Mouse (Mus musculus): ENCODE results near the gene Fam8a1. TPM values are rescaled to one million over a fixed set of nuclear protein-coding genes. Genes with fewer than 3 reads are reported as not detected.

Fam8a1 gene
- total and polyA plus RNA-seq, 3 experiments = 8.4 to 16.5 TPM; not detected in 1

GRCm38 (mm10) chr13:46725227-46725626, 55.9 kb downstream of the Fam8a1 start:
- peaks cover 20% of the 10 kb centered on the region in 2 experiments; a peak in 3 of 4 replicates for H3K4me1 ChIP-seq (ENCODE audit: control insufficient read depth in 1 of 2, insufficient read depth in 2 of 2, low read length in 2 of 2)
- H3K4me3 ChIP-seq (ENCODE audit: control insufficient read depth in 1 of 2, insufficient read depth in 1 of 2, low read depth in 2 of 2, low read length in 2 of 2) = peak overlapping the region; percentile 21 to 91
- no peaks in the 10 kb centered on the region for H3K9me3 ChIP-seq (replicated peaks; ENCODE audit: insufficient read depth, low read length)
- no peaks in the 10 kb centered on the region for H3K27me3 ChIP-seq (ENCODE audit: control insufficient read depth in 1 of 2, insufficient read depth in 2 of 2, low read length in 2 of 2)
- peaks cover 58% of the 10 kb centered on the region for H3K79me2 ChIP-seq (ENCODE audit: control insufficient read depth, insufficient read depth, low read length, poor library complexity)
- H3K36me3 ChIP-seq (ENCODE audit: control insufficient read depth in 1 of 2, insufficient read depth in 2 of 2, low read length in 2 of 2) = peaks cover 4 to 44% of the 10 kb centered on the region in 2 experiments; a peak in 3 of 4 replicates
- peak overlapping the region; percentile 96 for H3K9ac ChIP-seq (ENCODE audit: control insufficient read depth, low read depth, low read length, poor library complexity, severe bottlenecking)
- peak; percentile 85 for DNase-seq (ENCODE audit: low read depth, low spot score)
- H3K27ac ChIP-seq (ENCODE audit: control insufficient read depth, low read depth, low read length) = peak overlapping the region; percentile 1; the same call in 1 of the 2 replicates
- TF ChIP-seq ZKSCAN1 (IDR thresholded peaks at IDR 0.05; ENCODE audit: low read depth, low read length) (no peak), EP300 (IDR thresholded peaks at IDR 0.05; ENCODE audit: low read depth in 1 of 2, low read length in 2 of 2) (peak in 1 of 2 experiments; percentile 71; a peak in 1 of 4 replicates), RCOR1 (IDR thresholded peaks at IDR 0.05; ENCODE audit: low read depth, low read length) (no peak), TBP (IDR thresholded peaks at IDR 0.05; ENCODE audit: low read depth, low read length) (peak; percentile 47; the same call in 1 of the 2 replicates), ELF1 (IDR thresholded peaks at IDR 0.05; ENCODE audit: low read depth, low read length) (no peak), CHD1 (IDR thresholded peaks at IDR 0.05; ENCODE audit: low read depth, low read length) (no peak), GATA1 (IDR thresholded peaks at IDR 0.05; ENCODE audit: low read depth, low read length) (0 out of 2 replicates have a peak, but pooled peaks have one; percentile 42), TAL1 (IDR thresholded peaks at IDR 0.05; ENCODE audit: low read length) (no peak), MXI1 (IDR thresholded peaks at IDR 0.05; ENCODE audit: low read depth, low read length) (peak; percentile 69), SIN3A (IDR thresholded peaks at IDR 0.05; ENCODE audit: low read length) (peak; percentile 81), MAFK (IDR thresholded peaks at IDR 0.05; ENCODE audit: borderline replicate concordance, low read depth, low read length) (peak; percentile 99), BHLHE40 (IDR thresholded peaks at IDR 0.05; ENCODE audit: borderline replicate concordance, low read depth, low read length) (no peak), USF1 (IDR thresholded peaks at IDR 0.05; ENCODE audit: low read depth, low read length) (no peak), SMC3 (IDR thresholded peaks at IDR 0.05; ENCODE audit: low read depth, low read length) (no peak), NELFE (IDR thresholded peaks at IDR 0.05; ENCODE audit: low read depth, low read length) (no peak), CHD2 (IDR thresholded peaks at IDR 0.05; ENCODE audit: low read length) (no peak), TCF12 (IDR thresholded peaks at IDR 0.05; ENCODE audit: low read depth, low read length) (no peak), POLR2AphosphoS2 (IDR thresholded peaks at IDR 0.05; ENCODE audit: low read length) (no peak), CTCF (IDR thresholded peaks at IDR 0.05 in 2 of 3, conservative IDR thresholded peaks at IDR 0.05 in 1 of 3; ENCODE audit: control insufficient read depth in 1 of 3, insufficient read depth in 1 of 3, low read depth in 2 of 3, low read length in 3 of 3, poor library complexity in 1 of 3, severe bottlenecking in 1 of 3) (no peak), MAX (IDR thresholded peaks at IDR 0.05; ENCODE audit: low read length) (peak; percentile 33; the same call in 1 of the 2 replicates), USF2 (IDR thresholded peaks at IDR 0.05; ENCODE audit: borderline replicate concordance in 1 of 2, insufficient read depth in 1 of 2, low read depth in 1 of 2, low read length in 2 of 2) (no peak), ZNF384 (IDR thresholded peaks at IDR 0.05; ENCODE audit: low read depth, low read length) (no peak), POLR2A (IDR thresholded peaks at IDR 0.05; ENCODE audit: control insufficient read depth in 1 of 2, insufficient read depth in 1 of 2, low read depth in 1 of 2, low read length in 2 of 2, poor library complexity in 1 of 2) (no peak), MEF2A (IDR thresholded peaks at IDR 0.05; ENCODE audit: extremely low read depth, insufficient replicate concordance, low read depth, low read length, poor library complexity, severe bottlenecking) (no peak), RAD21 (IDR thresholded peaks at IDR 0.05; ENCODE audit: low read depth, low read length) (no peak), MYB (IDR thresholded peaks at IDR 0.05; ENCODE audit: low read depth, low read length) (no peak), NRF1 (IDR thresholded peaks at IDR 0.05; ENCODE audit: insufficient read depth, low read depth, low read length, poor library complexity, severe bottlenecking) (no peak), ZC3H11A (IDR thresholded peaks at IDR 0.05; ENCODE audit: low read depth, low read length) (no peak), ZMIZ1 (IDR thresholded peaks at IDR 0.05; ENCODE audit: low read depth, low read length) (no peak), MAZ (IDR thresholded peaks at IDR 0.05; ENCODE audit: low read depth, low read length) (no peak), MYC (IDR thresholded peaks at IDR 0.05; ENCODE audit: low read depth, low read length) (no peak), UBTF (IDR thresholded peaks at IDR 0.05; ENCODE audit: borderline replicate concordance, insufficient read depth, low read depth, low read length) (no peak), E2F4 (IDR thresholded peaks at IDR 0.05; ENCODE audit: borderline replicate concordance, low read depth, low read length) (no peak), JUND (IDR thresholded peaks at IDR 0.05; ENCODE audit: low read depth, low read length) (no peak), POLR2AphosphoS5 (IDR thresholded peaks at IDR 0.05; ENCODE audit: borderline replicate concordance, low read depth, low read length) (no peak), KAT2A (conservative IDR thresholded peaks at IDR 0.05; ENCODE audit: low read depth, low read length) (no peak), ETS1 (IDR thresholded peaks at IDR 0.05; ENCODE audit: low read depth, low read length) (peak; percentile 85), HCFC1 (IDR thresholded peaks at IDR 0.05; ENCODE audit: low read depth, low read length) (no peak)

Data from MEL (cell line).